Mouse (Mus musculus) heart, embryonic 16.5 days (tissue): ENCODE measurements around the gene Dio2. TPM values are rescaled to one million over a fixed set of nuclear protein-coding genes. Genes with fewer than 3 reads are reported as not detected.

Source experiments
- ATAC-seq: fragments of 200-750 bp; cut with Nextera tagmentation; replicated peaks from 2 replicates; pipeline ENCODE4 v1.8.0; 2017; ENCODE audit warnings: moderate number of reproducible peaks; ENCODE audit not compliant: insufficient read depth, low FRiP score; ENCODE audit errors: extremely low read depth
- H3K27ac ChIP-seq: fragments of 300-500 bp; sonication (generic); 2 replicates; pipeline ENCODE4 v1.5.1; 2014; ENCODE audit warnings: mild to moderate bottlenecking, low read length, control low read depth, moderate library complexity
- H3K27me3 ChIP-seq: fragments of 300-500 bp; sonication (generic); 2 replicates; pipeline ENCODE4 v1.6.1; 2014; ENCODE audit warnings: low read length, mixed read lengths; ENCODE audit not compliant: control insufficient read depth, insufficient read depth
- H3K36me3 ChIP-seq: fragments of 300-500 bp; sonication (generic); 2 replicates; pipeline ENCODE4 v1.6.1; 2014; ENCODE audit not compliant: control insufficient read depth, insufficient read depth
- H3K4me1 ChIP-seq: fragments of 300-500 bp; sonication (generic); 2 replicates; pipeline ENCODE4 v1.6.1; 2014; ENCODE audit warnings: low read length, mixed read lengths; ENCODE audit not compliant: control insufficient read depth, insufficient read depth
- H3K4me2 ChIP-seq: fragments of 300-500 bp; sonication (generic); 2 replicates; pipeline ENCODE4 v1.6.1; 2014; ENCODE audit warnings: low read depth, mild to moderate bottlenecking, control low read depth, low read length
- H3K4me3 ChIP-seq: fragments of 300-500 bp; sonication (generic); 2 replicates; pipeline ENCODE4 v1.5.1; 2014; ENCODE audit warnings: mild to moderate bottlenecking, control low read depth, low read length
- H3K9ac ChIP-seq: fragments of 300-500 bp; sonication (generic); 2 replicates; pipeline ENCODE4 v1.6.1; 2014; ENCODE audit warnings: low read length, control low read depth
- H3K9me3 ChIP-seq: fragments of 300-500 bp; sonication (generic); replicated peaks from 2 replicates; pipeline ENCODE4 v1.6.1; 2016; ENCODE audit warnings: low read length; ENCODE audit not compliant: control insufficient read depth
- WGBS: fragments of 180-500 bp; shearing (Covaris S2); extraction: QIAGEN DNeasy Blood & Tissue Kit; methylation state at CpG from one replicate; pipeline ENCODE4 v1.1.7; 2014; 5-methylcytosine and 5-hydroxymethylcytosine counted together
- polyA plus RNA-seq: library from polyadenylated mRNA; unstranded; fragments of >200 nt; fragmentation: Nextera tagmentation; extraction: Ambion mirVana; gene quantifications from 2 replicates; pipeline ENCODE4 v1.2.1, GENCODE M21; 2015

The Dio2 gene
- 1.2 and 1.6 TPM in 2 replicates for polyA plus RNA-seq

GRCm38 (mm10) chr12:90738388-90739223 lies at the start of gene Dio2:
TSS of gene Dio2 (minus strand) at chr12:90738438.
- Histone ChIP-seq H3K36me3 (no peaks in the 10 kb centered on the region), H3K4me3 (peak within 1 kb of the TSS; percentile 56), H3K4me2 (peak within 1 kb of the TSS; percentile 72), H3K9ac (peak within 1 kb of the TSS; percentile 67), H3K9me3 (no peaks in the 10 kb centered on the region), H3K4me1 (0 out of 2 replicates have a peak, but pooled peaks cover 7% of the 10 kb centered on the region), H3K27ac (no peak within 1 kb of the TSS; the same call in 1 of the 2 replicates), H3K27me3 (no peaks in the 10 kb centered on the region)
- peak; percentile 83; the same call in 1 of the 2 replicates for ATAC-seq
- WGBS, result 16% methylated on average over 10 of the region's 10 CpGs

- ATAC-seq, result no peak
- H3K36me3 ChIP-seq, result no peaks in the 10 kb centered on the region
- 76% methylated on average over 4 of the region's 4 CpGs for WGBS
Observed at GRCm38 (mm10) chr12:90781438-90781837, 43.2 kb upstream of the Dio2 start.

GRCm38 (mm10) chr12:90744752-90745151 lies 6.5 kb upstream of the Dio2 start:
- Histone ChIP-seq H3K4me2 (no peak overlapping the region), H3K9me3 (no peaks in the 10 kb centered on the region), H3K9ac (no peak overlapping the region), H3K4me1 (no peaks in the 10 kb centered on the region), H3K36me3 (no peaks in the 10 kb centered on the region), H3K4me3 (no peak overlapping the region), H3K27ac (no peak overlapping the region), H3K27me3 (no peaks in the 10 kb centered on the region)
- no peak for ATAC-seq

More at GRCm38 (mm10) chr12:90781438-90781837, 43.2 kb upstream of the Dio2 start:
- no peak overlapping the region for H3K4me3 ChIP-seq
- H3K27me3 ChIP-seq, result no peaks in the 10 kb centered on the region
- H3K9ac ChIP-seq, result no peak overlapping the region
- no peak overlapping the region for H3K4me2 ChIP-seq
- no peaks in the 10 kb centered on the region for H3K4me1 ChIP-seq
- no peaks in the 10 kb centered on the region for H3K9me3 ChIP-seq
- no peak overlapping the region for H3K27ac ChIP-seq

- WGBS, result 35% methylated on average over 3 of the region's 3 CpGs
- no peaks in the 10 kb centered on the region for H3K9me3 ChIP-seq
Observed at GRCm38 (mm10) chr12:90743633-90744032, 5.4 kb upstream of the Dio2 start.

GRCm38 (mm10) chr12:90740468-90740867 lies 2.2 kb upstream of the Dio2 start:
- Histone ChIP-seq H3K4me2 (no peak overlapping the region), H3K9ac (no peak overlapping the region), H3K27ac (no peak overlapping the region), H3K9me3 (no peaks in the 10 kb centered on the region), H3K27me3 (no peaks in the 10 kb centered on the region), H3K4me3 (no peak overlapping the region), H3K4me1 (0 out of 2 replicates have a peak, but pooled peaks cover 7% of the 10 kb centered on the region), H3K36me3 (no peaks in the 10 kb centered on the region)
- 33% methylated on average over 2 of the region's 2 CpGs for WGBS
- 0 out of 2 replicates have a peak, but pooled peaks have one; percentile 63 for ATAC-seq

More at GRCm38 (mm10) chr12:90743633-90744032, 5.4 kb upstream of the Dio2 start:
- Histone ChIP-seq H3K4me1 (0 out of 2 replicates have a peak, but pooled peaks cover 3% of the 10 kb centered on the region), H3K9ac (no peak overlapping the region), H3K4me2 (no peak overlapping the region), H3K27ac (no peak overlapping the region), H3K36me3 (no peaks in the 10 kb centered on the region), H3K27me3 (no peaks in the 10 kb centered on the region), H3K4me3 (no peak overlapping the region)
- no peak for ATAC-seq

- ATAC-seq, result no peak; the same call in 1 of the 2 replicates
- Histone ChIP-seq H3K9me3 (no peaks in the 10 kb centered on the region), H3K9ac (peak overlapping the region; percentile 67), H3K4me2 (peak overlapping the region; percentile 72), H3K4me3 (peak overlapping the region; percentile 56), H3K4me1 (0 out of 2 replicates have a peak, but pooled peaks cover 7% of the 10 kb centered on the region), H3K27me3 (no peaks in the 10 kb centered on the region), H3K36me3 (no peaks in the 10 kb centered on the region), H3K27ac (no peak overlapping the region)
- 63% methylated on average over 13 of the region's 13 CpGs for WGBS
Observed at GRCm38 (mm10) chr12:90737932-90738331, 306 bp downstream of the Dio2 start.

- Histone ChIP-seq H3K9me3 (no peaks in the 10 kb centered on the region), H3K4me2 (no peak overlapping the region), H3K27me3 (no peaks in the 10 kb centered on the region), H3K9ac (no peak overlapping the region), H3K4me3 (no peak overlapping the region), H3K27ac (no peak overlapping the region), H3K36me3 (no peaks in the 10 kb centered on the region), H3K4me1 (0 out of 2 replicates have a peak, but pooled peaks cover 7% of the 10 kb centered on the region)
- no peak for ATAC-seq
- WGBS, result 77% methylated on average over 6 of the region's 6 CpGs
Observed at GRCm38 (mm10) chr12:90735447-90735846, 2.8 kb downstream of the Dio2 start.

GRCm38 (mm10) chr12:90734503-90734902 lies 3.7 kb downstream of the Dio2 start:
- WGBS, result 77% methylated on average over 5 of the region's 5 CpGs
- no peak overlapping the region for H3K4me3 ChIP-seq
- no peak overlapping the region for H3K9ac ChIP-seq
- 0 out of 2 replicates have a peak, but pooled peaks cover 7% of the 10 kb centered on the region for H3K4me1 ChIP-seq
- H3K27me3 ChIP-seq, result no peaks in the 10 kb centered on the region
- no peaks in the 10 kb centered on the region for H3K36me3 ChIP-seq
- H3K4me2 ChIP-seq, result no peak overlapping the region
- H3K9me3 ChIP-seq, result no peaks in the 10 kb centered on the region
- no peak overlapping the region for H3K27ac ChIP-seq
- ATAC-seq, result no peak

- Histone ChIP-seq H3K27ac (no peak overlapping the region), H3K9me3 (no peaks in the 10 kb centered on the region), H3K4me3 (no peak overlapping the region), H3K4me1 (0 out of 2 replicates have a peak, but pooled peaks cover 4% of the 10 kb centered on the region), H3K36me3 (no peaks in the 10 kb centered on the region), H3K4me2 (no peak overlapping the region), H3K27me3 (no peaks in the 10 kb centered on the region), H3K9ac (no peak overlapping the region)
- WGBS, result 86% methylated on average over 6 of the region's 6 CpGs
- no peak for ATAC-seq
Observed at GRCm38 (mm10) chr12:90733721-90734120, 4.5 kb downstream of the Dio2 start.
